Mouse (Mus musculus): Measurements from ENCODE around the gene Sgsm2. TPM values are rescaled to one million over a fixed set of nuclear protein-coding genes. Genes with fewer than 3 reads are reported as not detected.
"Not testable (repeated sequence)": the region's sequence is repeated elsewhere in the genome, so short reads cannot be mapped to it uniquely, and the experiment has no call there.

Gene Sgsm2
- polyA plus RNA-seq, 1 experiment from 2014 or later, result 6.6 TPM

- Histone ChIP-seq H3K27ac (ENCODE audit: low read length) (no peak overlapping the region), H3K4me2 (replicated peaks; ENCODE audit: low read depth, low read length) (no peak overlapping the region), H3K27me3 (ENCODE audit: insufficient read depth, low read length) (no peaks in the 10 kb centered on the region), H3K4me1 (ENCODE audit: insufficient read depth, low read length) (peaks cover 23% of the 10 kb centered on the region), H3K4me3 (ENCODE audit: low read length) (no peak overlapping the region), H3K36me3 (ENCODE audit: insufficient read depth, low read length) (peaks cover 4% of the 10 kb centered on the region; the same call in 1 of the 2 replicates), H3K9ac (replicated peaks; ENCODE audit: low read length) (no peak overlapping the region), H3K9me3 (ENCODE audit: low read length) (no peaks in the 10 kb centered on the region)
- WGBS, result 67% methylated on average over 7 of the region's 7 CpGs
- no peak for ATAC-seq (ENCODE audit: low FRiP score, low TSS enrichment)
These were observed 69.0 kb downstream of the Sgsm2 start for GRCm38 (mm10) chr11:74827791-74828403.

DNA sequence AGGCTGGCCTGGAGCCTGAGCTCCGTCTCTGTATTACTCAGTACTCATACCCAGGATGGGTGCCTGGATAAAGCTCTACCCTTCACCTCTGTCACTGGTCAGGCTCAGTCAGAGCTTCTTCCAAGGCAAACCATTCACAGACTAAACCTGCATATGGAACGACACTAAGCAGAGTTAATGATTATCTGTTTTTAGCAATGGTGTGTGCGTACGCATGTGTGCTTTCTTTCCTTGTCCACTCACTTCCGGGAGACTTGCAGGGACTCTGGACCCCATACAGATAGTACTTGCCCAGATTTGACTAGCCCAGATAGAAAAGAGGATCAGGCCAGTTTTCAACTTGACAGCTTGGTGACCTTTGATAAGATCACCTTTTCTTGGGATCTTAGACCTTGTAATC lies 70.2 kb downstream of the Sgsm2 start:
- no peak for ATAC-seq (ENCODE audit: low FRiP score, low TSS enrichment)
- Histone ChIP-seq H3K27ac (ENCODE audit: low read length) (0 out of 2 replicates have a peak overlapping the region, but pooled peaks have one; percentile 27), H3K4me2 (replicated peaks; ENCODE audit: low read depth, low read length) (no peak overlapping the region), H3K4me3 (ENCODE audit: low read length) (no peak overlapping the region), H3K36me3 (ENCODE audit: insufficient read depth, low read length) (peaks cover 4% of the 10 kb centered on the region; the same call in 1 of the 2 replicates), H3K27me3 (ENCODE audit: insufficient read depth, low read length) (no peaks in the 10 kb centered on the region), H3K9me3 (ENCODE audit: low read length) (no peaks in the 10 kb centered on the region), H3K4me1 (ENCODE audit: insufficient read depth, low read length) (peaks cover 20% of the 10 kb centered on the region), H3K9ac (replicated peaks; ENCODE audit: low read length) (no peak overlapping the region)
- 71% methylated on average over 5 of the region's 5 CpGs for WGBS

- ATAC-seq (ENCODE audit: low FRiP score, low TSS enrichment), result no peak
- 61% methylated on average over 7 of the region's 7 CpGs for WGBS
- Histone ChIP-seq H3K9ac (replicated peaks; ENCODE audit: low read length) (no peak overlapping the region), H3K27ac (ENCODE audit: low read length) (0 out of 2 replicates have a peak overlapping the region, but pooled peaks have one; percentile 27), H3K36me3 (ENCODE audit: insufficient read depth, low read length) (peaks cover 4% of the 10 kb centered on the region; the same call in 1 of the 2 replicates), H3K4me3 (ENCODE audit: low read length) (no peak overlapping the region), H3K4me1 (ENCODE audit: insufficient read depth, low read length) (peaks cover 20% of the 10 kb centered on the region), H3K27me3 (ENCODE audit: insufficient read depth, low read length) (no peaks in the 10 kb centered on the region), H3K9me3 (ENCODE audit: low read length) (no peaks in the 10 kb centered on the region), H3K4me2 (replicated peaks; ENCODE audit: low read depth, low read length) (no peak overlapping the region)
These were observed 70.7 kb downstream of the Sgsm2 start for GRCm38 (mm10) chr11:74826151-74826550.

DNA sequence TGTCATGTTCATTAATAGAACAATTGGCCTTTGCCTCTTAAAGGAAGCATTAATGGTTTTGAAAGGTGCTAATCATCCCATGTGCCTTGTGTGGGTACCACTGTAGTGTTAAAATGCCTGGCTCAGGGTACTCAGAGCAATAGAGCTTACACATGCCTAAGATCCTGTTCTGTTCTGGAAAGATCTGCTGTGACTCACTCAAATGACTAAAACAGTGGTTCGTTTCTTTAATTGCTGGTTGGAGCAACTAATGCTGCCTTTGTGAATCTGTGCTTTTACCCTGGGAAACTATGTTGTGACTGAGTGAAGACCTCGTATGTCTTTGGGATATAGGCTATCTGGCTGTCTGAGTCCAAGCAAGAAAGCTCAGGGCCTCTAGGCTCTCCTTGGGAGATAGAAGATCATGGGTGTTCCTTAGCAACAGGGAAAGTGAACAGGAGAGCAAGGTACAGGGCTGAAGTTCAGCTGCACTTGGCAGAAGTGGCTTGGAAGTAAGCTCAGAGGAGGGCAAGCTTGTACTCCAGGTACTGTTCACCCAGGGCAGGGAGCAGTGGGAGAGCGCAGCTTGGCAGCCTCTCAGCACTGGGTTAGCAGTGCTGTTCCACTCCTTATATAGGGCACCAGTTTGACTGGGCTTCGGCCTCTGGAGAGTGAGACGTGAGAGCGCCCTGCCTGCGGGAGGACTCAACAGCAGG lies 74.0 kb downstream of the Sgsm2 start:
- no peak overlapping the region for H3K4me2 ChIP-seq (replicated peaks; ENCODE audit: low read depth, low read length)

GRCm38 (mm10) chr11:74821463-74821862 lies 75.4 kb downstream of the Sgsm2 start:
- Histone ChIP-seq H3K27me3 (ENCODE audit: insufficient read depth, low read length) (no peaks in the 10 kb centered on the region), H3K4me2 (replicated peaks; ENCODE audit: low read depth, low read length) (no peak overlapping the region), H3K4me3 (ENCODE audit: low read length) (no peak overlapping the region), H3K4me1 (ENCODE audit: insufficient read depth, low read length) (peaks cover 7% of the 10 kb centered on the region; the same call in 1 of the 2 replicates), H3K9me3 (ENCODE audit: low read length) (no peaks in the 10 kb centered on the region), H3K9ac (replicated peaks; ENCODE audit: low read length) (no peak overlapping the region), H3K27ac (ENCODE audit: low read length) (no peak overlapping the region), H3K36me3 (ENCODE audit: insufficient read depth, low read length) (peaks cover 22% of the 10 kb centered on the region)
- ATAC-seq (ENCODE audit: low FRiP score, low TSS enrichment), result no peak
- WGBS, result 12% methylated on average over 1 of the region's 1 CpGs

More for the DNA sequence above, 74.0 kb downstream of the Sgsm2 start:
- H3K27ac ChIP-seq (ENCODE audit: low read length), result peak overlapping the region; percentile 26; the same call in 1 of the 2 replicates
- no peaks in the 10 kb centered on the region for H3K9me3 ChIP-seq (ENCODE audit: low read length)
- H3K4me1 ChIP-seq (ENCODE audit: insufficient read depth, low read length), result peaks cover 8% of the 10 kb centered on the region; the same call in 1 of the 2 replicates
- no peaks in the 10 kb centered on the region for H3K27me3 ChIP-seq (ENCODE audit: insufficient read depth, low read length)
- H3K9ac ChIP-seq (replicated peaks; ENCODE audit: low read length), result no peak overlapping the region
- 85% methylated on average over 7 of the region's 7 CpGs for WGBS
- H3K4me3 ChIP-seq (ENCODE audit: low read length), result no peak overlapping the region
- peak; percentile 75; the same call in 1 of the 2 replicates for ATAC-seq (ENCODE audit: low FRiP score, low TSS enrichment)
- peaks cover 9% of the 10 kb centered on the region for H3K36me3 ChIP-seq (ENCODE audit: insufficient read depth, low read length)

DNA sequence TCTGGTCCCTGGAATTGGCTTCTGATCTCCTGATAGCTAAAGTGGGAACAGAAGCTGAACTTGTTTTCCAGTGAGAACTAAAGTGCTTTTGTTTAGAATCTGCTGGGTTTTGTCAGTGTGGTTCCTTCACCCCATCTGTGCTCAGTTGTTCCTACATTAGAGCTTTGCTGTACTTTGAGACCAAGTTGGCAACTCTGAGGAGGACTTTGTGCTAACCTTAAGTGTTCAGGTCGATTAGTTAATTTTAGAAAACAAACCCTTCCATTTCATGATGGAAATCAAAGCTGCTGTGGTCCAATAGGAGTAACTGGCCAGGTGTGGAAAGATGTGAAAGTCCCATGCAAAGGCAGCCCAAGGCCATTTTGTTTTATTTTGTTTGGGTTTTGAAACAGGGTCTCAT lies 75.9 kb downstream of the Sgsm2 start:
- peaks cover 22% of the 10 kb centered on the region for H3K36me3 ChIP-seq (ENCODE audit: insufficient read depth, low read length)
- 73% methylated on average over 1 of the region's 1 CpGs for WGBS

GRCm38 (mm10) chr11:74815795-74816194 lies 81.1 kb downstream of the Sgsm2 start:
- H3K9ac ChIP-seq (replicated peaks; ENCODE audit: low read length), result no peak overlapping the region
- no peak overlapping the region for H3K4me3 ChIP-seq (ENCODE audit: low read length)
- peaks cover 26% of the 10 kb centered on the region for H3K36me3 ChIP-seq (ENCODE audit: insufficient read depth, low read length)
- no peaks in the 10 kb centered on the region for H3K9me3 ChIP-seq (ENCODE audit: low read length)
- no peak overlapping the region for H3K27ac ChIP-seq (ENCODE audit: low read length)
- no peak overlapping the region for H3K4me2 ChIP-seq (replicated peaks; ENCODE audit: low read depth, low read length)
- H3K4me1 ChIP-seq (ENCODE audit: insufficient read depth, low read length), result 0 out of 2 replicates have a peak, but pooled peaks cover 3% of the 10 kb centered on the region
- H3K27me3 ChIP-seq (ENCODE audit: insufficient read depth, low read length), result no peaks in the 10 kb centered on the region
- no peak for ATAC-seq (ENCODE audit: low FRiP score, low TSS enrichment)

More for the DNA sequence above, 75.9 kb downstream of the Sgsm2 start:
- Histone ChIP-seq H3K27ac (ENCODE audit: low read length) (no peak overlapping the region), H3K9me3 (ENCODE audit: low read length) (no peaks in the 10 kb centered on the region), H3K4me1 (ENCODE audit: insufficient read depth, low read length) (peaks cover 1% of the 10 kb centered on the region; the same call in 1 of the 2 replicates), H3K9ac (replicated peaks; ENCODE audit: low read length) (no peak overlapping the region), H3K4me2 (replicated peaks; ENCODE audit: low read depth, low read length) (no peak overlapping the region), H3K4me3 (ENCODE audit: low read length) (no peak overlapping the region), H3K27me3 (ENCODE audit: insufficient read depth, low read length) (no peaks in the 10 kb centered on the region)
- ATAC-seq (ENCODE audit: low FRiP score, low TSS enrichment), result no peak

- H3K4me3 ChIP-seq (ENCODE audit: low read length), result no peak overlapping the region
- H3K27ac ChIP-seq (ENCODE audit: low read length), result peak overlapping the region; percentile 65; the same call in 1 of the 2 replicates
- peak; percentile 55; the same call in 1 of the 2 replicates for ATAC-seq (ENCODE audit: low FRiP score, low TSS enrichment)
- no peak overlapping the region for H3K4me2 ChIP-seq (replicated peaks; ENCODE audit: low read depth, low read length)
- no peaks in the 10 kb centered on the region for H3K27me3 ChIP-seq (ENCODE audit: insufficient read depth, low read length)
- 0 out of 2 replicates have a peak, but pooled peaks cover 3% of the 10 kb centered on the region for H3K4me1 ChIP-seq (ENCODE audit: insufficient read depth, low read length)
- no peak overlapping the region for H3K9ac ChIP-seq (replicated peaks; ENCODE audit: low read length)
- 27% methylated on average over 5 of the region's 5 CpGs for WGBS
- no peaks in the 10 kb centered on the region for H3K9me3 ChIP-seq (ENCODE audit: low read length)
- H3K36me3 ChIP-seq (ENCODE audit: insufficient read depth, low read length), result peaks cover 29% of the 10 kb centered on the region
These were observed 85.3 kb downstream of the Sgsm2 start for GRCm38 (mm10) chr11:74811538-74811937.

GRCm38 (mm10) chr11:74811027-74811426 lies 85.8 kb downstream of the Sgsm2 start:
- ATAC-seq (ENCODE audit: low FRiP score, low TSS enrichment), result peak; percentile 81
- WGBS, result 33% methylated on average over 3 of the region's 3 CpGs
- Histone ChIP-seq H3K36me3 (ENCODE audit: insufficient read depth, low read length) (peaks cover 31% of the 10 kb centered on the region), H3K27ac (ENCODE audit: low read length) (0 out of 2 replicates have a peak overlapping the region, but pooled peaks have one; percentile 65)
- not testable (repeated sequence) for H3K4me2 ChIP-seq (replicated peaks; ENCODE audit: low read depth, low read length); H3K9ac ChIP-seq (replicated peaks; ENCODE audit: low read length); H3K9me3 ChIP-seq (ENCODE audit: low read length); H3K27me3 ChIP-seq (ENCODE audit: insufficient read depth, low read length); H3K4me3 ChIP-seq (ENCODE audit: low read length); H3K4me1 ChIP-seq (ENCODE audit: insufficient read depth, low read length)

DNA sequence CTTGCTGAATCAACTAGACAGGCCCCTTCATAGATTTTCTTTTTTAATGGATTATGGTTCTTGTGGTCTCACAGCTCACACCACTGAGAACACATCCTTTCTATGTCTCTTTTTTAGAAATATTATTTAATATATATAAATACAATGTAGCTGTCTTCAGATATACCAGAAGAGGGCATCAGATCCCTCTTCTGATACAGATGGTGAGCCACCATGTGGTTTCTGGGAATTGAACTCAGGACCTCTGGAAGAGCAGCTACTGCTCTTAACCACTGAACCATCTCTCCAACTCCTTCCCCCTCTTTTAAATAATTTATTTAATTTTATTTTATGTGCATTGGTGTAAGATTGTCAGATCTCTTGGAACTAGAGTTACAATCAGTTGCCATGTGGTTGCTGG lies 86.7 kb downstream of the Sgsm2 start:
- Histone ChIP-seq H3K4me3 (ENCODE audit: low read length) (no peak overlapping the region), H3K4me2 (replicated peaks; ENCODE audit: low read depth, low read length) (no peak overlapping the region), H3K27ac (ENCODE audit: low read length) (no peak overlapping the region), H3K9me3 (ENCODE audit: low read length) (no peaks in the 10 kb centered on the region), H3K27me3 (ENCODE audit: insufficient read depth, low read length) (no peaks in the 10 kb centered on the region), H3K9ac (replicated peaks; ENCODE audit: low read length) (no peak overlapping the region), H3K4me1 (ENCODE audit: insufficient read depth, low read length) (0 out of 2 replicates have a peak, but pooled peaks cover 3% of the 10 kb centered on the region), H3K36me3 (ENCODE audit: insufficient read depth, low read length) (peaks cover 38% of the 10 kb centered on the region)
- no peak for ATAC-seq (ENCODE audit: low FRiP score, low TSS enrichment)
